Mouse (Mus musculus): ENCODE results near the gene Mvp. TPM values are rescaled to one million over a fixed set of nuclear protein-coding genes. Genes with fewer than 3 reads are reported as not detected.
A peak's percentile ranks its signal among the peaks of the same experiment; 100 is the strongest.

Mvp gene
- polyA plus RNA-seq, 1 experiment from 2014 or later = 3.0 TPM

GRCm38 (mm10) chr7:127008239-127009019 is 6.0 kb downstream of the Mvp start:
- WGBS = 62% methylated on average over 9 of the region's 9 CpGs
- Histone ChIP-seq H3K9ac (replicated peaks; ENCODE audit: low read depth, low read length) (0 out of 2 replicates have a peak overlapping the region, but pooled peaks have one; percentile 19), H3K36me3 (ENCODE audit: control insufficient read depth, insufficient read depth) (peaks cover 4% of the 10 kb centered on the region; the same call in 1 of the 2 replicates), H3K4me3 (replicated peaks; ENCODE audit: low read length) (no peak overlapping the region), H3K4me2 (ENCODE audit: low read length) (no peak overlapping the region), H3K4me1 (replicated peaks; ENCODE audit: control insufficient read depth, insufficient read depth, low read length) (peaks cover 13% of the 10 kb centered on the region), H3K9me3 (ENCODE audit: control insufficient read depth, low read length) (no peaks in the 10 kb centered on the region), H3K27ac (ENCODE audit: low read length) (peak overlapping the region; percentile 91), H3K27me3 (replicated peaks; ENCODE audit: control insufficient read depth, insufficient read depth, low read length) (no peaks in the 10 kb centered on the region)
- peak; percentile 91 for ATAC-seq

GRCm38 (mm10) chr7:127007313-127008024 is 7.0 kb downstream of the Mvp start:
- no peak overlapping the region for H3K4me2 ChIP-seq (ENCODE audit: low read length)
- peak overlapping the region; percentile 39; the same call in 1 of the 2 replicates for H3K27ac ChIP-seq (ENCODE audit: low read length)
- no peaks in the 10 kb centered on the region for H3K9me3 ChIP-seq (ENCODE audit: control insufficient read depth, low read length)
- no peaks in the 10 kb centered on the region for H3K36me3 ChIP-seq (ENCODE audit: control insufficient read depth, insufficient read depth)
- no peak overlapping the region for H3K4me3 ChIP-seq (replicated peaks; ENCODE audit: low read length)
- peaks cover 13% of the 10 kb centered on the region for H3K4me1 ChIP-seq (replicated peaks; ENCODE audit: control insufficient read depth, insufficient read depth, low read length)
- WGBS = 84% methylated on average over 6 of the region's 6 CpGs
- ATAC-seq = no peak
- H3K27me3 ChIP-seq (replicated peaks; ENCODE audit: control insufficient read depth, insufficient read depth, low read length) = no peaks in the 10 kb centered on the region
- no peak overlapping the region for H3K9ac ChIP-seq (replicated peaks; ENCODE audit: low read depth, low read length)

GRCm38 (mm10) chr7:127004122-127004875 is 10.1 kb downstream of the Mvp start:
- ATAC-seq = no peak
- no peak overlapping the region for H3K9ac ChIP-seq (replicated peaks; ENCODE audit: low read depth, low read length)
- H3K36me3 ChIP-seq (ENCODE audit: control insufficient read depth, insufficient read depth) = no peaks in the 10 kb centered on the region
- H3K4me2 ChIP-seq (ENCODE audit: low read length) = no peak overlapping the region
- no peak overlapping the region for H3K4me3 ChIP-seq (replicated peaks; ENCODE audit: low read length)
- H3K4me1 ChIP-seq (replicated peaks; ENCODE audit: control insufficient read depth, insufficient read depth, low read length) = peaks cover 13% of the 10 kb centered on the region
- H3K9me3 ChIP-seq (ENCODE audit: control insufficient read depth, low read length) = no peaks in the 10 kb centered on the region
- H3K27ac ChIP-seq (ENCODE audit: low read length) = no peak overlapping the region
- no peaks in the 10 kb centered on the region for H3K27me3 ChIP-seq (replicated peaks; ENCODE audit: control insufficient read depth, insufficient read depth, low read length)
- WGBS = 89% methylated on average over 4 of the region's 4 CpGs

- 86% methylated on average over 5 of the region's 5 CpGs for WGBS
- no peak for ATAC-seq
Measured at GRCm38 (mm10) chr7:127003620-127004019, 10.8 kb downstream of the Mvp start.

GRCm38 (mm10) chr7:126999568-126999967 is 14.9 kb downstream of the Mvp start:
- H3K36me3 ChIP-seq (ENCODE audit: control insufficient read depth, insufficient read depth) = no peaks in the 10 kb centered on the region
- no peak for ATAC-seq
- 91% methylated on average over 10 of the region's 10 CpGs for WGBS
- no peaks in the 10 kb centered on the region for H3K9me3 ChIP-seq (ENCODE audit: control insufficient read depth, low read length)
- H3K9ac ChIP-seq (replicated peaks; ENCODE audit: low read depth, low read length) = no peak overlapping the region
- no peak overlapping the region for H3K4me2 ChIP-seq (ENCODE audit: low read length)
- H3K4me1 ChIP-seq (replicated peaks; ENCODE audit: control insufficient read depth, insufficient read depth, low read length) = no peaks in the 10 kb centered on the region
- H3K27me3 ChIP-seq (replicated peaks; ENCODE audit: control insufficient read depth, insufficient read depth, low read length) = no peaks in the 10 kb centered on the region
- no peak overlapping the region for H3K4me3 ChIP-seq (replicated peaks; ENCODE audit: low read length)
- H3K27ac ChIP-seq (ENCODE audit: low read length) = no peak overlapping the region

More at GRCm38 (mm10) chr7:127003620-127004019, 10.8 kb downstream of the Mvp start:
- H3K27me3 ChIP-seq (replicated peaks; ENCODE audit: control insufficient read depth, insufficient read depth, low read length) = no peaks in the 10 kb centered on the region
- no peak overlapping the region for H3K27ac ChIP-seq (ENCODE audit: low read length)
- no peak overlapping the region for H3K4me2 ChIP-seq (ENCODE audit: low read length)
- no peaks in the 10 kb centered on the region for H3K9me3 ChIP-seq (ENCODE audit: control insufficient read depth, low read length)
- no peak overlapping the region for H3K9ac ChIP-seq (replicated peaks; ENCODE audit: low read depth, low read length)
- H3K36me3 ChIP-seq (ENCODE audit: control insufficient read depth, insufficient read depth) = no peaks in the 10 kb centered on the region
- H3K4me1 ChIP-seq (replicated peaks; ENCODE audit: control insufficient read depth, insufficient read depth, low read length) = peaks cover 8% of the 10 kb centered on the region
- no peak overlapping the region for H3K4me3 ChIP-seq (replicated peaks; ENCODE audit: low read length)

- H3K9me3 ChIP-seq (ENCODE audit: control insufficient read depth, low read length) = no peaks in the 10 kb centered on the region
- H3K9ac ChIP-seq (replicated peaks; ENCODE audit: low read depth, low read length) = no peak overlapping the region
- H3K4me3 ChIP-seq (replicated peaks; ENCODE audit: low read length) = no peak overlapping the region
- 88% methylated on average over 4 of the region's 4 CpGs for WGBS
- no peaks in the 10 kb centered on the region for H3K4me1 ChIP-seq (replicated peaks; ENCODE audit: control insufficient read depth, insufficient read depth, low read length)
- no peak overlapping the region for H3K27ac ChIP-seq (ENCODE audit: low read length)
- H3K27me3 ChIP-seq (replicated peaks; ENCODE audit: control insufficient read depth, insufficient read depth, low read length) = no peaks in the 10 kb centered on the region
- H3K4me2 ChIP-seq (ENCODE audit: low read length) = no peak overlapping the region
- H3K36me3 ChIP-seq (ENCODE audit: control insufficient read depth, insufficient read depth) = no peaks in the 10 kb centered on the region
- ATAC-seq = no peak
Measured at GRCm38 (mm10) chr7:126996449-126996848, 18.0 kb downstream of the Mvp start.

GRCm38 (mm10) chr7:126988816-126989215 is 25.6 kb downstream of the Mvp start:
- H3K27ac ChIP-seq (ENCODE audit: low read length) = no peak overlapping the region
- H3K4me3 ChIP-seq (replicated peaks; ENCODE audit: low read length) = no peak overlapping the region
- WGBS = 68% methylated on average over 8 of the region's 8 CpGs
- H3K9me3 ChIP-seq (ENCODE audit: control insufficient read depth, low read length) = no peaks in the 10 kb centered on the region
- no peak overlapping the region for H3K4me2 ChIP-seq (ENCODE audit: low read length)
- no peaks in the 10 kb centered on the region for H3K4me1 ChIP-seq (replicated peaks; ENCODE audit: control insufficient read depth, insufficient read depth, low read length)
- H3K36me3 ChIP-seq (ENCODE audit: control insufficient read depth, insufficient read depth) = no peaks in the 10 kb centered on the region
- no peaks in the 10 kb centered on the region for H3K27me3 ChIP-seq (replicated peaks; ENCODE audit: control insufficient read depth, insufficient read depth, low read length)
- no peak for ATAC-seq
- no peak overlapping the region for H3K9ac ChIP-seq (replicated peaks; ENCODE audit: low read depth, low read length)

GRCm38 (mm10) chr7:126986319-126986718 is 28.1 kb downstream of the Mvp start:
- no peaks in the 10 kb centered on the region for H3K27me3 ChIP-seq (replicated peaks; ENCODE audit: control insufficient read depth, insufficient read depth, low read length)
- H3K9me3 ChIP-seq (ENCODE audit: control insufficient read depth, low read length) = no peaks in the 10 kb centered on the region
- H3K4me3 ChIP-seq (replicated peaks; ENCODE audit: low read length) = no peak overlapping the region
- H3K4me2 ChIP-seq (ENCODE audit: low read length) = no peak overlapping the region
- H3K27ac ChIP-seq (ENCODE audit: low read length) = no peak overlapping the region
- no peak overlapping the region for H3K9ac ChIP-seq (replicated peaks; ENCODE audit: low read depth, low read length)
- no peak for ATAC-seq
- H3K36me3 ChIP-seq (ENCODE audit: control insufficient read depth, insufficient read depth) = no peaks in the 10 kb centered on the region
- 36% methylated on average over 9 of the region's 9 CpGs for WGBS
- H3K4me1 ChIP-seq (replicated peaks; ENCODE audit: control insufficient read depth, insufficient read depth, low read length) = no peaks in the 10 kb centered on the region

Data from forebrain, embryonic 16.5 days (tissue).